Mouse (Mus musculus) cerebellum, adult 2 months (tissue): Measurements from ENCODE around the gene Arid3c.
"Not testable (repeated sequence)": the region's sequence is repeated elsewhere in the genome, so short reads cannot be mapped to it uniquely, and the experiment has no call there.

Experiments used
- CTCF ChIP-seq: fragments of 200-500 bp; IDR thresholded peaks from 2 replicates; pipeline ENCODE4 v1.5.1; 2011; ENCODE audit warnings: low read depth, mild to moderate bottlenecking, control low read depth, low read length, moderate library complexity, borderline replicate concordance; ENCODE audit not compliant: insufficient read depth
- POLR2A ChIP-seq: fragments of 200-500 bp; IDR thresholded peaks from 2 replicates; pipeline ENCODE4 v1.6.1; 2011; ENCODE audit warnings: low read length, control low read depth, borderline replicate concordance; ENCODE audit not compliant: insufficient read depth

- not testable (repeated sequence) for TF ChIP-seq CTCF, POLR2A
Observed at GRCm38 (mm10) chr4:41775840-41776239, 44.9 kb upstream of the Arid3c start.
